Mouse (Mus musculus): ENCODE results near the gene Hoxc4. TPM values are rescaled to one million over a fixed set of nuclear protein-coding genes. Genes with fewer than 3 reads are reported as not detected.

The Hoxc4 gene
- polyA plus RNA-seq, 1 experiment from 2014 or later = 1.4 TPM

DNA sequence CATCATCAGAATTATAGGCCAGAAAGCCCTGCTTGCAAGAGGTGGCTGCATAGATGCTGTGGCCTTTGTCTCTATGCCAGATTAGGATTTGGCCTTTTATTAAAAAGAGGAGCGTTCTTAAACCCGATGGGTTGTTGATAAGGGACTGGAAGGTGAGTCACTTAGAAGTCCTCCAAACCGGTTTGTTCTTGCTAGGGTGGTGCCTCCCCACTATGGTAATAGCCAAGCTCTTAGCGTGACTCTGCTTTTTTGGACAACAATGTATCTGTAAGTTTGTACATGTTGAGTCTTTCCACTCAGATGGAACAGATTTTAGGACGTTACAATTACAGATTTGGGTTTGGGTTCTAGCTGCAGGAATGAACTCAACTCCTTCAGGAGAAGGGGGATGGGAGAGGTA, 22.9 kb downstream of the Hoxc4 start:
- Histone ChIP-seq H3K4me1 (replicated peaks; ENCODE audit: control insufficient read depth, insufficient read depth, low read length) (peaks cover 3% of the 10 kb centered on the region; the same call in 1 of the 2 replicates), H3K27me3 (ENCODE audit: control insufficient read depth, insufficient read depth, low read depth, low read length) (peaks cover 78% of the 10 kb centered on the region), H3K4me3 (ENCODE audit: low read length) (no peak overlapping the region), H3K9me3 (ENCODE audit: control insufficient read depth, low read length) (no peaks in the 10 kb centered on the region), H3K9ac (ENCODE audit: low read length) (no peak overlapping the region), H3K4me2 (ENCODE audit: low read depth, low read length) (no peak overlapping the region), H3K36me3 (ENCODE audit: control insufficient read depth, insufficient read depth, low read length) (no peaks in the 10 kb centered on the region), H3K27ac (ENCODE audit: low read length) (no peak overlapping the region)
- no peak for ATAC-seq (ENCODE audit: low read depth)
- 40% methylated on average over 5 of the region's 5 CpGs for WGBS

- Histone ChIP-seq H3K27me3 (ENCODE audit: control insufficient read depth, insufficient read depth, low read depth, low read length) (peaks cover 73% of the 10 kb centered on the region), H3K9ac (ENCODE audit: low read length) (no peak overlapping the region), H3K27ac (ENCODE audit: low read length) (no peak overlapping the region), H3K4me1 (replicated peaks; ENCODE audit: control insufficient read depth, insufficient read depth, low read length) (peaks cover 3% of the 10 kb centered on the region; the same call in 1 of the 2 replicates), H3K36me3 (ENCODE audit: control insufficient read depth, insufficient read depth, low read length) (no peaks in the 10 kb centered on the region), H3K4me3 (ENCODE audit: low read length) (no peak overlapping the region), H3K9me3 (ENCODE audit: control insufficient read depth, low read length) (no peaks in the 10 kb centered on the region), H3K4me2 (ENCODE audit: low read depth, low read length) (no peak overlapping the region)
- ATAC-seq (ENCODE audit: low read depth) = no peak
- 14% methylated on average over 1 of the region's 1 CpGs for WGBS
Measured at GRCm38 (mm10) chr15:103042209-103042608, 23.5 kb downstream of the Hoxc4 start.

DNA sequence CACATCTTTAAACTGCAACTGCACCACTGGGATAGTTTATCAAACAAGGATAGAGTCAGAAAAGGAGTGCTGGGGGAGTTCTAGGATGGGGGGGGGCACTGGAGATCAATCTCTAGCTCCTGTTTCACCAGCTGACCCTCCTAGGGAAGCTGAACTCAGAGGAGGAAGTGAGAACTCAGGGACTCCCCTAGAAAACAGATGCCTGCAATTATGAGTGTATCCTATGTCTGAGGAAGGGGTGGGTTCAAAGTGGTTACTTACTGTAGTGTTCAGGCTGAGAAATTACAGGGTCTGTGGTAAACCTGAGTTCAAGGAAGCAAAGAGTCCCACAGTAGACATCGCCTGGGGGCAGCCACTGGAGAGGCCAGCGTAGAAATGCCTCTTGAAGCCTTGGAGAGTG, 32.9 kb downstream of the Hoxc4 start:
- Histone ChIP-seq H3K36me3 (ENCODE audit: control insufficient read depth, insufficient read depth, low read length) (no peaks in the 10 kb centered on the region), H3K4me1 (replicated peaks; ENCODE audit: control insufficient read depth, insufficient read depth, low read length) (no peaks in the 10 kb centered on the region), H3K27me3 (ENCODE audit: control insufficient read depth, insufficient read depth, low read depth, low read length) (peaks cover 22% of the 10 kb centered on the region), H3K27ac (ENCODE audit: low read length) (no peak overlapping the region), H3K9ac (ENCODE audit: low read length) (no peak overlapping the region), H3K4me2 (ENCODE audit: low read depth, low read length) (no peak overlapping the region), H3K4me3 (ENCODE audit: low read length) (no peak overlapping the region), H3K9me3 (ENCODE audit: control insufficient read depth, low read length) (no peaks in the 10 kb centered on the region)
- ATAC-seq (ENCODE audit: low read depth) = no peak
- 79% methylated on average over 2 of the region's 2 CpGs for WGBS

- Histone ChIP-seq H3K36me3 (ENCODE audit: control insufficient read depth, insufficient read depth, low read length) (no peaks in the 10 kb centered on the region), H3K27ac (ENCODE audit: low read length) (no peak overlapping the region), H3K27me3 (ENCODE audit: control insufficient read depth, insufficient read depth, low read depth, low read length) (peaks cover 29% of the 10 kb centered on the region), H3K4me3 (ENCODE audit: low read length) (no peak overlapping the region), H3K4me1 (replicated peaks; ENCODE audit: control insufficient read depth, insufficient read depth, low read length) (no peaks in the 10 kb centered on the region), H3K4me2 (ENCODE audit: low read depth, low read length) (no peak overlapping the region), H3K9ac (ENCODE audit: low read length) (no peak overlapping the region), H3K9me3 (ENCODE audit: control insufficient read depth, low read length) (no peaks in the 10 kb centered on the region)
- ATAC-seq (ENCODE audit: low read depth) = no peak
Measured at GRCm38 (mm10) chr15:103053210-103053609, 34.5 kb downstream of the Hoxc4 start.

DNA sequence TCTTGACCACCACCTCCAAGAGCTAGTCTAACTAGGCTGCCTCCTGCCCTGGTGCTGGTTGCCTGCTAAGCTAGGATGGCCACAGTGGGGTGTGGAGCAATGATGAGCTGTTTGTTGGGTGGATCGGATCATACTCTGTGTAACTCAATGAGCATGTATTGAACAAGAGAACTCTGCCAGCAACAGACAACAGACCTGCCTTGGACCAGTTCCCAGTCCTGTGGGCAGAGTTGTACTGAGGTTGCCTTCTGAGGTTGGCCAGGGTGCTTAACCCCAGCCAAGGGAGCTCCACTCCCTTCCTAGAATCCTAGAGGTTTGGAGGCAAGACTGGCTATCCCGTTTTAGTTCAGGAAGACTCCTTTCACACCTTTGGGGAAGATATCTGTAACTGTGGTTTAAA, 37.7 kb downstream of the Hoxc4 start:
- Histone ChIP-seq H3K4me3 (ENCODE audit: low read length) (no peak overlapping the region), H3K9ac (ENCODE audit: low read length) (no peak overlapping the region), H3K4me2 (ENCODE audit: low read depth, low read length) (no peak overlapping the region), H3K36me3 (ENCODE audit: control insufficient read depth, insufficient read depth, low read length) (no peaks in the 10 kb centered on the region), H3K4me1 (replicated peaks; ENCODE audit: control insufficient read depth, insufficient read depth, low read length) (no peaks in the 10 kb centered on the region), H3K27ac (ENCODE audit: low read length) (no peak overlapping the region), H3K27me3 (ENCODE audit: control insufficient read depth, insufficient read depth, low read depth, low read length) (peaks cover 54% of the 10 kb centered on the region), H3K9me3 (ENCODE audit: control insufficient read depth, low read length) (no peaks in the 10 kb centered on the region)
- no peak for ATAC-seq (ENCODE audit: low read depth)
- WGBS = 50% methylated on average over 2 of the region's 2 CpGs

GRCm38 (mm10) chr15:103058715-103059114, 40.0 kb downstream of the Hoxc4 start:
- Histone ChIP-seq H3K4me3 (ENCODE audit: low read length) (no peak overlapping the region), H3K4me2 (ENCODE audit: low read depth, low read length) (no peak overlapping the region), H3K27me3 (ENCODE audit: control insufficient read depth, insufficient read depth, low read depth, low read length) (peaks cover 65% of the 10 kb centered on the region), H3K9me3 (ENCODE audit: control insufficient read depth, low read length) (no peaks in the 10 kb centered on the region), H3K4me1 (replicated peaks; ENCODE audit: control insufficient read depth, insufficient read depth, low read length) (no peaks in the 10 kb centered on the region), H3K9ac (ENCODE audit: low read length) (no peak overlapping the region), H3K27ac (ENCODE audit: low read length) (no peak overlapping the region), H3K36me3 (ENCODE audit: control insufficient read depth, insufficient read depth, low read length) (no peaks in the 10 kb centered on the region)
- WGBS = 27% methylated on average over 12 of the region's 12 CpGs
- ATAC-seq (ENCODE audit: low read depth) = no peak

DNA sequence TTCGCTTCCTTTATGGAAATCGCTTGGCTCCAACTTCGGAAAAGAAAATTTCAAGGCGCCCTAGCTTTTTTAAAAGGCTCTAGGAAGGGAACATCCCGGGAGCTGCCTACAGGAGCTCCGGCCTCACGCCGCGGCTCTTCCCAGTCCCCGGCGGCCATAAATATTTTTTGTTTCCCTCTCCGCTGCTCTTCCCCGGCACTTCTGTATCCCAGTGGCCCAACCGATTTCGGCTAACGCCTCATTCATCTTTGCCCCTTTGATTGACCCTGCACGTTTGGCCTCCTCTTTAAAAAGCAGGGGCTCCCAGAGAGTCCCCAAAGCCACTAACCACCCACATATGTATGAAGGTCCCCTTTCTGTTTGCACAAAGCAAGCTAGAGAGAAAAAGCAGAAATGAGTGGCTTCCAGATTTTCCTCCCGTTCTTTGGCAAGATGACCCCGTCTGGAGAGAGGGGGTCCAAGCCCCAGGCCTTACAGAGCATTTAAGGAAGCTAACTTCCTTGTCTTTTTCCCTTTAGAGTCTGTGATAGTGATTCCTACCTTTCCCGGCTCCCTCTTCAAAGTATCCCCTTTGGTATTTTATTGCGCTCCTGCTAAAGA, 40.8 kb downstream of the Hoxc4 start:
- H3K9me3 ChIP-seq (ENCODE audit: control insufficient read depth, low read length) = no peaks in the 10 kb centered on the region
- H3K4me1 ChIP-seq (replicated peaks; ENCODE audit: control insufficient read depth, insufficient read depth, low read length) = no peaks in the 10 kb centered on the region
- H3K36me3 ChIP-seq (ENCODE audit: control insufficient read depth, insufficient read depth, low read length) = no peaks in the 10 kb centered on the region
- peak overlapping the region; percentile 8; the same call in 1 of the 2 replicates for H3K4me3 ChIP-seq (ENCODE audit: low read length)
- peaks cover 65% of the 10 kb centered on the region for H3K27me3 ChIP-seq (ENCODE audit: control insufficient read depth, insufficient read depth, low read depth, low read length)
- ATAC-seq (ENCODE audit: low read depth) = no peak
- H3K9ac ChIP-seq (ENCODE audit: low read length) = no peak overlapping the region; the same call in 1 of the 2 replicates
- peak overlapping the region; percentile 28; the same call in 1 of the 2 replicates for H3K4me2 ChIP-seq (ENCODE audit: low read depth, low read length)
- no peak overlapping the region for H3K27ac ChIP-seq (ENCODE audit: low read length)
- WGBS = 7% methylated on average over 21 of the region's 21 CpGs

- ATAC-seq (ENCODE audit: low read depth) = no peak
- Histone ChIP-seq H3K27me3 (ENCODE audit: control insufficient read depth, insufficient read depth, low read depth, low read length) (peaks cover 62% of the 10 kb centered on the region), H3K9me3 (ENCODE audit: control insufficient read depth, low read length) (no peaks in the 10 kb centered on the region), H3K9ac (ENCODE audit: low read length) (no peak overlapping the region), H3K4me2 (ENCODE audit: low read depth, low read length) (no peak overlapping the region), H3K36me3 (ENCODE audit: control insufficient read depth, insufficient read depth, low read length) (no peaks in the 10 kb centered on the region), H3K4me3 (ENCODE audit: low read length) (no peak overlapping the region), H3K4me1 (replicated peaks; ENCODE audit: control insufficient read depth, insufficient read depth, low read length) (no peaks in the 10 kb centered on the region), H3K27ac (ENCODE audit: low read length) (no peak overlapping the region)
- 35% methylated on average over 11 of the region's 11 CpGs for WGBS
Measured at GRCm38 (mm10) chr15:103060021-103060340, 41.2 kb downstream of the Hoxc4 start.

GRCm38 (mm10) chr15:103060341-103061130, 41.8 kb downstream of the Hoxc4 start:
- Histone ChIP-seq H3K9ac (ENCODE audit: low read length) (no peak overlapping the region), H3K27me3 (ENCODE audit: control insufficient read depth, insufficient read depth, low read depth, low read length) (peaks cover 61% of the 10 kb centered on the region), H3K36me3 (ENCODE audit: control insufficient read depth, insufficient read depth, low read length) (no peaks in the 10 kb centered on the region), H3K27ac (ENCODE audit: low read length) (no peak overlapping the region), H3K4me3 (ENCODE audit: low read length) (no peak overlapping the region), H3K9me3 (ENCODE audit: control insufficient read depth, low read length) (no peaks in the 10 kb centered on the region), H3K4me2 (ENCODE audit: low read depth, low read length) (peak overlapping the region; percentile 36), H3K4me1 (replicated peaks; ENCODE audit: control insufficient read depth, insufficient read depth, low read length) (no peaks in the 10 kb centered on the region)
- ATAC-seq (ENCODE audit: low read depth) = 0 out of 2 replicates have a peak, but pooled peaks have one; percentile 17
- WGBS = 9% methylated on average over 36 of the region's 36 CpGs
